Mouse (Mus musculus) gastrocnemius, postnatal 4 days (tissue): ENCODE measurements around the gene Lmo7. TPM values are rescaled to one million over a fixed set of nuclear protein-coding genes. Genes with fewer than 3 reads are reported as not detected.

Experiments
- DNase-seq, 2 experiments: peaks; one replicate each; pipeline ENCODE4 v3.0.0; 2021 to 2022; ENCODE audit warnings: low spot score in 2 of 2, mixed read lengths in 2 of 2
- total RNA-seq, 2 experiments: library from RNA; stranded (reverse); gene quantifications; 2 replicates each; pipeline ENCODE4 v1.2.3; 2021

Lmo7 gene
- total RNA-seq, 2 experiments from 2014 or later: 198 to 203 TPM

DNA sequence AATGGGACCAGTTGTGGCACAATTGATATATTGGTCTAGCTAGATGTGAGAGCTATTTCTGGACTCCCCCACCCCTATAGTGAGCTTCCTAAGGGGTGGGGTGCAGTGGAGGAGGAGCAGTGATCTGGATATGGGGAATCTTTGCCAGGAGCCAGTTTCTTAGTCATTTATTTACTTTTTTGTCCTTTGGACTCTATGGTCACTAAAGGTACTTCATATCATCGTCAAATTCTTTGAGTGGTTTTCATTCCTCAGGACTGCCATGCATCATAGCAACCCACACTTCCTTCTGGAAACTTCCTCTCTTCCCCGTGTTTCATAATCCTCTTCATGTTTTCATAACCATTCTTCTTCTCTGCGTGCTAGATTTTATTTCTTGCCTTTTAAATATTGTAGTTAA, 104.4 kb downstream of the Lmo7 start:
- no peak for DNase-seq

DNA sequence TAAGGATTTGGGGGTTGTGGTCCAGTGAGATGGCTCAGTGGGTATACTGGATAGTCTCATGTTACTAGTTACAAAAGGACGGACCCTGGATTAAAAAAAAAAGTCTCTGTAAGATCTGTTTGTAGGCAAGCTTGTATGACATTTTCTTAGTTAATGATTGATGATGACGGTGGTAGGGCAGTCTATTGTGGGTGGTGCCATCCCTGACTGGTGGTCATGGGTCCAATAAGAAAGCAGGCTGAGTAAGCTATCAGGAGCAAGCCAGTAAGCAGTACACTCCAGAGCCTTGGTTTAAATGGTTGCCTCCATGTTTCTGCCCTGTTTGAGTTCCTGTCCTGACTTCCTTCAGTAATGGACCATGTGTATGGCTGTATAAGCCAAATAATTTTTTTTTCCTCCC, 106.6 kb downstream of the Lmo7 start:
- no peak for DNase-seq

DNA sequence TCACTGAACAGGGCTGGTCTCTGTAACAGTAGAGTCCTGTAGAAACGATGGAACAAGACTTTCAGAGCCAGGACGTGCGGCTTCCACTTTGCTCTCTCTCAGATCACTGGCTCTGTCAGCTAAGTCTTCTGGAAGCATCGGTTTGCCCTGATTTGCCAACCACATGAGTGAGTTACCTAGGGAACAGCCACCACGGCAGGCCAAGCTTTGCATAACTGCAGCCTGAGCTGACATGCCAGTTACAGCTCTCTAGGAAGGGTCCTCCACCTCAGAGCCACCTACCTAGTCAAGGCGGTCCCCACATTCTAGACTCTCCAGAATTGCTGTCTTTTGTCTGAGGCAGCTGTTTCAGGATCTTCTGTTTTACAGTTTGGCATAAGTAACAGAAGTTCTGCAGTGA, 107.4 kb downstream of the Lmo7 start:
- DNase-seq: no peak

- no peak for DNase-seq
Measured at GRCm38 (mm10) chr14:101838231-101838839, 108.6 kb downstream of the Lmo7 start.

DNA sequence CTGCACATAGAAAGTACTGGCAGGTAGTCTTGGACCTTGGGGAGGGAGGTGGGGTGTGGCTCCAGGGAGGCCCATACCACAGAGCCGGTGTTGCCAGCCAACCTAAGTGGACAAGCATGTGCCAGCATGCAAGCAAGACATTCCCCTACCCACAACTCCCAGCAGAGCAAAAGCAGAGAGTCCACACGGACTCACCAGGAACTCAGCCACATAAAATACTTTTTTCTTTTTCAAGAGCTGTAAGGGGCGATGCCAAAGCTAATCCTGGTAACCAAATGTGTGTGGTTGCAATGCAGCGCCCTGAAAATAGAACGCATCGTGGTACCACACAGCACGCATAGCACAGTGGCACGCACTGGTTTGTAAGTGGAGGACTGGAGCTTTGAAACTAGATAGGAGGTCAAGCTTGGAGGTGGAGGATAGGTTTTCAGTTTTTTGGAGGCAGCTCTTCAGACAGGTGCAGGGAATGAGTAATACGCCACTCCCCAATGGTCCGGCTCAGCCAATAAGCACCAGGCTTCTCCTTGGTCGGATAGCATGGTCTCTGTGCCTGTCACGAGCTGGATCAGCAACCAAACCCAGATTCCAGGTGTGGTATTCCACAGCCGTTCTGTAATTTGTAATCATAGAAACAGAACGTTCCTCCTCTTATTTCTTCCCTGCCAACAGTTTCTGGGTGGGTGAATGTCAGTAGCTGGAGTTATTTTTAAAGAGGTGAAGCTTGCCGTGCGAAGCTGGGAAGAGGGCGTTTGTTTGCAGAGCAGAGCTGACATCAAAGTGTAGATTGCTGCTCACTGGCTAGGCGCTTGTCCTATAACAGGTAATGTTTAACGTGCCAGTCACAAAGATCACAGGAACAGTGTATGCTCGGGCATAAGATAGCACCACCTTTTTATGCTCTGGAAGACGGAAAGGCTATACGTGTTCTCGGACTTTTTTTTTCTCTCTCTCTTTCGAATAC, 110.3 kb downstream of the Lmo7 start:
- DNase-seq: no peak

DNA sequence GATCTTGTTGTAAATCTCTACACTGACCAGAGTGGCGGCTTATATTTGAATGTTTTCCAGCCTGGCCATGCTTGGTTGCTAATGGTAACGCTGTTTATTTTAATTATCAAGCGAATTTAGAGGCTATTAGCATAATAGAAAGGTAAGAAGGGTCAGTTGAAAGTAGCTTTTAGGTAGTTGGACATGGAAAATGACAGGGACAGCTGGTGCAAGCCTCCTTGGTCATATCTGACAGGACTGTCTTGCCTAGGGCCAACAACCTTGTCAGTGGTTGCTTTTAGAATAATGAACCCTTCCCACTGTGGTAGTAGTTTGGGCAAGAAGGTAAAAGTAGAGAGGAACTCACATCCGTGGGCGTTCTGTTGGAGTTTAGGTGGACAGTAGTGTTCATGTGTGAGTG, 111.5 kb downstream of the Lmo7 start:
- no peak for DNase-seq

DNA sequence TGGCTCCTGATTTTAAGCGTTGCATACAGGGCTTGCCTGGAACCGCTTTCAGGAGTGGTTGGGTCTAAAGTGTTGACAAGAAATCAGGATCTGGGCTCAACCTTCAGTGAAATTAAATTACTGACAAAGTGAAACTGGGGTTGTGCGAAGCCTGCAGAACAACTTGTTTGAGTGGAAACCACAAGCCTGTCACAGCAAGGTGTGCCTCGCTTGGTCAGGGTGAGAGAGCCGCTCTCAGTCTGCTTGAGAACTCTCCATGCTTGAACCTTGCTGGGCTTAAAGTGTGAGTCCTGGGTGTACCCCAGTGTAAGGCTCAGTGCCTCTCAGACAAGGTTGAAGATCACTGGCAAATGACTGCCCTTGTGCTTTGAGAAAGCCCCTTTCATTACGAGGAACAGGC, 112.8 kb downstream of the Lmo7 start:
- DNase-seq: no peak

DNA sequence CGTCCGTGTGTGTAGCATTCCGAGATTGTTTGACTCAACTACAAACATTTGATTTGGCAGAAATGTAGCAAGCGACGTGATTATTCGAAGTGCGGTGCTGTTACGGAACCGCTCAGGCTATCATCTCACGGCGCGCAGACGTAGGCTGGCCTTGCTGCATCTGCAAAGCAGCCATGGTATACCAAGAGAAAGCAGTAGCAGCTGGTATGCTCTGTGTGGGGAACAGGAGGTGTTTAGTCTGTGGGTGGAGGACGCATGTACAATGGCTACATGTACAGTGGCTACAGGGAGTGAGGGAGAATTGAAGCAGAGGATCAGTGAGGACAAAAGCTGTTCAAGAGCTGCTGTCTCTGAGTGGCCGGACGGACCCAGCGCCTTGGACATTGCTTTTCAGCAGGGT, 113.7 kb downstream of the Lmo7 start:
- DNase-seq: no peak

DNA sequence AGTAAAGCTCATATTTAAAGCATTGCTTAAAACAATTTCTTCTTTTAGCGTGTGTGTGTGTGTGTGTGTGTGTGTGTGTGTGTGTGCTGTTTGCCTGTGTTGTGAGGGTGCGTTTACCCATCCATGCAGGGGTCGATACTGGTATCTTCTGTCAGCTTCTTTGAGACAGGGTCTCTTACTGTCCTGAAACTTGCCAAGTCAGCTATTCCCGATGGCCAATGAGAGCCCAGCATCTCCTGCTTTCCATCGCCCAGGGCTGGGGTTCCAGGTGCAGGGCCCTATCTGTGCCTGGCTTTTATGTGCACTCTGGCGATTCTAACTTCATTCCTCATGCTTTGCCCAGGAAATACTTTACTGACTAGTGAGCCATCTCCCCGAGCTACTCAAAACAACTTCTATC, 114.7 kb downstream of the Lmo7 start:
- DNase-seq: no peak

DNA sequence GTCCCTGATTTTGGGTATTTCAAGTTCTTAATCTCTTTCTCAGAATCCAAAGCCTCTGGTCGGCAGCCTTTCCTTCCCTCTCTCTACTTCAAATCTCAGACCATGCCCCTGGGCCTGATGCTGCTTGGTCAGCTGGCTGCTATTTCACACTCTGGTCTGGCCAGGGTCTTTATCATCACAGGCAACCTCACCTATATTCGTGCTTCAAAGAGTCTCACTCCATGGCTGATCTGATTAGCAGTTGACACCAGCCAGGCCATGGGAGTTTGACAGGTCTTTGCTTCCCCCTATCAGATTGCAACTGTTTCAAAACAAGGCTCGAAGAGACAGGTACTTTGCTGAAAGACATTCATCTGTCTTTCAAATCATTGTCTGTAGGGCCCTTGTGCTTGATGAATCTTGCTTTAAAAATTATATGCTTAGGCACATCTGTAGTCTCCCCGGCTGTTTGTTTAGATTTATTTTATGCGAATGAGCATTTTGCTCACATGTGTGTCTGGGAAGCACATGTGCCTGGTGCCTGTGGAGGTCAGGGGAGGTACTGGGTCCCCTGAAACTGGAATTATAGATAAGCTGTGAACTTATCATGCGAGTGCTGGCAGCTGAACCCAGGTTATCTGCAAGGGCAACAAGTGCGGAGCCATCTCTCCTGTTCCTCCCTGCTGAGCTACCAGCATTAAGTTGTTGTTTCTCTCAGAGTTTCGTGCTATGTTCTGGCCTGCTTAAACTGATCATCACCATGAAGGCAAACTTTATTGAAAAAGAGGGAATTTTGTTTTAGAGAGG, 116.5 kb downstream of the Lmo7 start:
- DNase-seq: no peak

DNA sequence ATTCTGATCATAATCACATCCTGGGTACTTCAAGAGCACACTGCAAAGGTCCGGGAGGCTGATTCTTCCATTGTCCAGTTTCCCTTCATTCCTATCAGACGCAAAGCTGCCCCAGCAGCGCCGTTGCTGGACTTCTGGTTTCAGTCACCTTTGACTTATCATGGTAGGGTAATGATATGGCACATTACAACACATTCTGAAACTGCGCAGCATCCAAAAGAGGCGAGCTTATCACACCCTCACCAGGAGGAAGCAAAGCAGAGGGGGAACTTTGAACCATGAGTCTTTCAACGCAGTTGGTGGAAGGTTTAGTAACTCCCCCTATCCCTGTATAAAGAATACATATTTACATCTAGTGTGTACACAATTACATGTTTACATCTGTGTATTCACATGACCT, 117.8 kb downstream of the Lmo7 start:
- DNase-seq: no peak

DNA sequence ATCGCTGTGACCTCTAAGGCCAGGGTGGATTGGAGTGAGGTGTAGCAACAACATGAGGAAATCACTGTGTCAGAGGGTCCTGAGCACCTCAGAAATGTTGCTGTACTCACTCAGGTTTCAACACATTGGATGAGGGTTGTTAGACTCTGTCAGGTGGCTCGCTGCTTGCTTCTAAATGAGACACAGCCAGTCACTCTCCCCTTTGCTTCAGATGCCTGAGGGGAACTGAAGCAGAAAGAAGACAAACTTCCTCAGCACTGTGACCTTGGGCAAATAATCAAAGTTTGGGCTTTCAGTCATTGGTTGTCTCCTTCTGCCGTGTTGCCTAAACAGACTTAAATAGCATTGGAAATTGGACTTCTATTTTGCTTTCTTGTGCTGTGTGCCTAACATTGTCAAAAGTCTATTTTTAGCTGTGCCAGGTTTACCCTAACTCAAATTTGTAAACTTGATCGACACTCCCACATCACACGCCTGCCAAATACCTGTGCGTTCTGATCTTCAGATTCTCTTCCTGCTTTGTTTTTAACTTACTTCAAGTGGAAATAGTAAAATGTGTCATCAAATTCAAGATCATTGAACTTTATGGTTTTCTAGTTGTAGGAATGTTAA, 122.9 kb downstream of the Lmo7 start:
- no peak for DNase-seq

DNA sequence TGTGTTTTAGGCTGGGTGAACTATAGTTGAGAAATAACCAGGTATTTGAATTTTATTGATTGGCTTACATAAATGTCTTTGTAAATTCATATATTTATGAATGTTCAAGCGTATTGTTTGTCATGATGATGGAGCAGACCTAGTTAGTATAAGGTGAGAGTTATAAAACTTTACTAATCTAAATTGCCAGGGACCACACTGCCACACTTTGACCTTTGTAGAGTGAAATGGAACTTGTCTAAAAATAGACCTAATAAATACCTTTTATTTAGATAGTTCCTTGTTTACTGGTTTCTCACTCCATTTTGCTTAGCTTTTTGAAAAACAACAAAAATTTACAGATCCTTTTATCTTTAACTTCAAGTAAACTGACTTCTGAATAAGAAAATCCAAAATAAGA, 123.5 kb downstream of the Lmo7 start:
- no peak for DNase-seq

DNA sequence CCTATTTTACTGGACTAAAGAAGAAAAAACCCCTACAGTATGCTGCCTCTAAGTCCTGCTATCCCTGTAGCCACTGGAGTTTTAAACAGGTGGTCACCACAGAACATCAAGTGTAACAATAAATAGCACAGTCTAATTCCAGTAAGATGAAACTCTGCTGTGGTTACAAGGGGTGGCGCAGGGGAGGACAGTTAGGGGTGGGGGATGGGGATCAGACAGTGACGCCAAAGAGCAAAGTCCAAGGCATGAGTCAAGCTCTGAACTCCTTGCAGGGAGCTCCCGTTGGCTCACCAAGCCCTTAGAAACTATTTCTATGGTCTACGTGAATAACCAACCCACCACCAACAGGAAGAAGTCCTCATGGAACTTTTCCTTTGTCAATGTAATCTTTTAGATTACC, 124.0 kb downstream of the Lmo7 start:
- DNase-seq: no peak

- DNase-seq: no peak
Measured at GRCm38 (mm10) chr14:101854226-101854625, 124.5 kb downstream of the Lmo7 start.

DNA sequence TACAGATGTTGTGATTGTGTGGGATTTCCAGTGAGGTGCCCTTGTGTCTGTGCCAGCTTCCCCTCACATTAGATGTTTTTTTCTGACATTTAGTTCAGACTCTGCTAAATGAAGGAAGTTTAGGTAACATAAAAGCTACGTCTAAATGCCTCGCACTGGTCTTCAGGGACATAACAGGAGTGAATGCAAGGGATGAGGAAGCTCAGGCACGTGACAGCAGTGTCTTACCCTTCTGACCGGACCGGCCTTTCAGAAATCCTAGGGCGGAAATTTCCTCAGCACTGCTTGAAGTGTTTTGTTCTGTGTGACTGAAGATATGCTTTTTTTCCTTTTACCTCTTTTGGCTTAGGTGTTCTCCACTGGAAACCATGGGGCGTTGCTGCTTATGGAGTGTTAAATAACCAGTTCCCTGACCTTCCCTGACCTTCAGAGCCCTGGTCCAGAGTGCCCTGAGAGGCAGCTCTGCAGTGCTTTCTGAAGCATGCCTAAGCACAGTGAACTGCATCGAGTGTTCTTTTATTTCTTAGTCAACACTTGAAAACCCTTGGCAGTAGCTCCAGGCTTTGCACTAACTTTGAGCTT, 129.6 kb downstream of the Lmo7 start:
- no peak for DNase-seq

- DNase-seq: no peak
Measured at GRCm38 (mm10) chr14:101862088-101862487, 132.3 kb downstream of the Lmo7 start.

GRCm38 (mm10) chr14:101867071-101867733, 137.4 kb downstream of the Lmo7 start:
- DNase-seq: no peak

DNA sequence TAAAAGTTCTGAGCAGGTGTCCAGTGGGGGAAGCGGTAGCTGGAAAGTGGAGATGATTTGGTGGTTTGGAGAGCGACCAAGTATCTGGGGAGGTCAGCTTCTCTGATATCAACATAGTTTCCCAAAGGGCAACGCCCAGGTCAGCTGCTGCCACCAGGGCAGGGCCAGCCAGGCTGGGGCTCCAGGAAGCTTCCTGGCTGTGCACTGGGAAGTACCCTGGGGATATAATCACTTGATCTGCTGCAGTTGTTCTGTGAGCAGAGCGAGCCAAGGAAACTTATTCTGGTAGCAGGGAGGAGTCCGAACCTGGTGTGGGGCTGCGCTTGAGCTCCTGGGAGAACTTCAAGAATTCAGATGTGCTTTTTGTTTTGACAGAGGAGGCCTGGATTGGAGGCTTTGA, 139.4 kb downstream of the Lmo7 start:
- peak; percentile 31 to 51 for DNase-seq

DNA sequence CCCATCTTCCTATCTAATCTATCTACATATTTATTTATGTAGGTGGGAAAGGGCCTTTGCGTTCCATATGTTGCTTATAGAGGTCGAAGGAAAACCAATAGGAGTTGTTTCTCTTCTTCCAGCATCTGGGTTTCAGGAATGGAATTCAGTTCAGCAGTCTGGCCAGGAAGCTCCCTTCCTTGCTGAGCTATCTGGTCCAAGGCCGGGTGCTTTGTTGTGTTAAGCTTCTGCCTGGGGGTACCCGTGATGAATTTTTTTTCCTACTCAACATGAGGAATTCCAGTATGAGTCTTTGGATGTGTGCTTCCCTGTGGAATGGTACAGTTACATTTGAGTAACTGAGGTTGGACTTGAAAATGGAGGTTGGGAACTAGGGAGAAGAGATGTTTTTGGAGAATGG, 139.9 kb downstream of the Lmo7 start:
- no peak for DNase-seq
